Mouse (Mus musculus): ENCODE measurements around the gene Timm29.

GRCm38 (mm10) chr9:21592703-21593121 is at the start of gene Timm29, which contains the start of gene Yipf2:
- TF ChIP-seq POLR2A (IDR thresholded peaks at IDR 0.05; ENCODE audit: extremely low read depth, insufficient read depth, low read length) (peak; percentile 74; the same call in 1 of the 2 replicates), CTCF (IDR thresholded peaks at IDR 0.05; ENCODE audit: extremely low read depth, insufficient read depth, low read length) (no peak)
